8 mouse cellular contexts compared by ENCODE assay signal in genomic region chr17:45432706-45433398, GRCm38 (mm10). TPM values are rescaled to one million over a fixed set of nuclear protein-coding genes. Genes with fewer than 3 reads are reported as not detected.
DNase-seq lines count a peak whose midpoint lies in the region; ATAC-seq and TF ChIP-seq lines count a peak whose summit lies in the region.

No protein-coding gene starts in this region.

- no peak for TF ChIP-seq RAD21 in CH12.LX (IDR thresholded peaks at IDR 0.05; ENCODE audit: low read depth, low read length)

- no peak for TF ChIP-seq POLR2A in CH12.LX (IDR thresholded peaks at IDR 0.05; ENCODE audit: low read depth, low read length)

- H3K27me3 ChIP-seq in heart, embryonic 15.5 days, result no peaks in the 10 kb centered on the region
- H3K27me3 ChIP-seq in CH12.LX (replicated peaks), result no peaks in the 10 kb centered on the region
- H3K27me3 ChIP-seq in embryonic facial prominence, embryonic 10.5 days (replicated peaks; ENCODE audit: low read depth, poor library complexity, severe bottlenecking), result no peaks in the 10 kb centered on the region
- H3K27me3 ChIP-seq in midbrain, embryonic 12.5 days, result no peaks in the 10 kb centered on the region

- no peak for DNase-seq in heart, postnatal 36 days
- no peak for DNase-seq in CH12.LX (ENCODE audit: extremely low read depth)
- no peak for DNase-seq in embryonic facial prominence, embryonic 10.5 days (ENCODE audit: low spot score)
- DNase-seq in cerebellum, postnatal 14 days, result no peak
- no peak for DNase-seq in gastrocnemius, adult 18-20 months (ENCODE audit: low spot score)

- H3K79me2 ChIP-seq in CH12.LX (replicated peaks; ENCODE audit: control insufficient read depth, extremely low read depth, insufficient read depth, poor library complexity, severe bottlenecking), result peaks cover 40% of the 10 kb centered on the region

- H3K9ac ChIP-seq in heart, embryonic 15.5 days, result peak overlapping the region; percentile 86
- peak overlapping the region; percentile 69 for H3K9ac ChIP-seq in CH12.LX (ENCODE audit: insufficient read depth, low read depth)
- H3K9ac ChIP-seq in midbrain, embryonic 12.5 days (replicated peaks), result peak overlapping the region; percentile 83

- TF ChIP-seq EP300 in CH12.LX (IDR thresholded peaks at IDR 0.05; ENCODE audit: low read length), result no peak

- peak overlapping the region; percentile 83 for H3K4me2 ChIP-seq in heart, embryonic 15.5 days
- peak overlapping the region; percentile 97 for H3K4me2 ChIP-seq in CH12.LX (ENCODE audit: insufficient read depth, low read depth, poor library complexity, severe bottlenecking)
- peak overlapping the region; percentile 94 for H3K4me2 ChIP-seq in midbrain, embryonic 12.5 days (replicated peaks)

- peak overlapping the region; percentile 96 for H3K27ac ChIP-seq in heart, embryonic 15.5 days
- peak overlapping the region; percentile 87 for H3K27ac ChIP-seq in CH12.LX (ENCODE audit: insufficient read depth, low read depth)
- H3K27ac ChIP-seq in embryonic facial prominence, embryonic 10.5 days (replicated peaks), result peak overlapping the region; percentile 96
- peak overlapping the region; percentile 95 for H3K27ac ChIP-seq in midbrain, embryonic 12.5 days (replicated peaks)

- peak; percentile 44 for ATAC-seq in heart, embryonic 15.5 days (replicated peaks; ENCODE audit: insufficient number of reproducible peaks, insufficient read depth, low FRiP score, low read depth)
- peak; percentile 9 for ATAC-seq in inflammation-experienced regulatory T-cells, adult 6 months
- ATAC-seq in midbrain, embryonic 12.5 days (ENCODE audit: low FRiP score, low read depth), result peak; percentile 85

- TF ChIP-seq CTCF in CH12.LX (conservative IDR thresholded peaks at IDR 0.05 in 1 of 2, IDR thresholded peaks at IDR 0.05 in 1 of 2; ENCODE audit: low read depth in 2 of 2, low read length in 2 of 2), result no peak

- peaks cover 12% of the 10 kb centered on the region; the same call in 1 of the 2 replicates for H3K36me3 ChIP-seq in heart, embryonic 15.5 days
- peaks cover under 1 to 10% of the 10 kb centered on the region in 2 experiments for H3K36me3 ChIP-seq in CH12.LX (replicated peaks in 1 of 2; ENCODE audit: control insufficient read depth in 1 of 2, insufficient read depth in 1 of 2, low read length in 1 of 2)
- peaks cover 15% of the 10 kb centered on the region for H3K36me3 ChIP-seq in embryonic facial prominence, embryonic 10.5 days (replicated peaks)
- H3K36me3 ChIP-seq in midbrain, embryonic 12.5 days, result no peaks in the 10 kb centered on the region; the same call in 1 of the 2 replicates

- peak overlapping the region; percentile 64 for H3K4me3 ChIP-seq in heart, embryonic 15.5 days
- peak overlapping the region; percentile 72 to 95 (median 87) for H3K4me3 ChIP-seq in CH12.LX (replicated peaks in 1 of 3; ENCODE audit: low read depth in 2 of 3, low read length in 2 of 3, poor library complexity in 1 of 3)
- H3K4me3 ChIP-seq in embryonic facial prominence, embryonic 10.5 days, result peak overlapping the region; percentile 98
- peak overlapping the region; percentile 92 for H3K4me3 ChIP-seq in midbrain, embryonic 12.5 days

- H3K9me3 ChIP-seq in heart, embryonic 15.5 days (replicated peaks), result no peaks in the 10 kb centered on the region
- no peaks in the 10 kb centered on the region for H3K9me3 ChIP-seq in CH12.LX (replicated peaks; ENCODE audit: low read length)
- H3K9me3 ChIP-seq in embryonic facial prominence, embryonic 10.5 days, result no peaks in the 10 kb centered on the region
- no peaks in the 10 kb centered on the region for H3K9me3 ChIP-seq in midbrain, embryonic 12.5 days

- in situ Hi-C loops in CH12.LX (cut with MboI; ENCODE audit: low pct_ligation_motif_present, low pct_unique_long_range_greater_than_20kb, low sequenced_read_pairs), result no loop called here

- WGBS in heart, embryonic 15.5 days, result under 1% methylated on average over 62 of the region's 62 CpGs
- 2% methylated on average over 62 of the region's 62 CpGs for WGBS in embryonic facial prominence, embryonic 10.5 days
- 2% methylated on average over 62 of the region's 62 CpGs for WGBS in midbrain, embryonic 12.5 days

- H3K4me1 ChIP-seq in heart, embryonic 15.5 days (replicated peaks), result peaks cover 18% of the 10 kb centered on the region
- peaks cover 3 to 27% of the 10 kb centered on the region in 2 experiments for H3K4me1 ChIP-seq in CH12.LX (ENCODE audit: control insufficient read depth in 1 of 2, insufficient read depth in 2 of 2)
- peaks cover 21% of the 10 kb centered on the region for H3K4me1 ChIP-seq in embryonic facial prominence, embryonic 10.5 days
- peaks cover 20% of the 10 kb centered on the region for H3K4me1 ChIP-seq in midbrain, embryonic 12.5 days

- intact Hi-C loops in heart, postnatal 36 days (cut with DNase I), result no loop called here

- dilution Hi-C loops in CH12.LX (cut with MboI; ENCODE audit: extremely low pct_ligation_motif_present, extremely low pct_unique_long_range_greater_than_20kb, low sequenced_read_pairs), result no loop called here

TF ChIP-seq in CH12.LX, 34 proteins besides CTCF, POLR2A, EP300 and RAD21:
- TF ChIP-seq UBTF (IDR thresholded peaks at IDR 0.05; ENCODE audit: low read depth, low read length) (0 out of 2 replicates have a peak, but pooled peaks have one; percentile 56), IRF4 (IDR thresholded peaks at IDR 0.05; ENCODE audit: low read depth, low read length) (no peak)

RNA-seq across cellular contexts. Expression of gene Cdc5l, which starts 0.7 kb away (rescaled TPM):
- 39.3 and 44.8 TPM in 2 replicates for polyA plus RNA-seq in heart, embryonic 15.5 days (2015; fragmentation: Nextera tagmentation; extraction: Ambion mirVana)
- total RNA-seq in heart, postnatal 36 days (2021), result 10 to 100 TPM; 36.2 to 38.2 TPM
- total RNA-seq in CH12.LX (2012; rRNA removed) (45.2 and 52.6 TPM in 2 replicates), CH12.LX (2014; rRNA removed) (58.9 and 62.4 TPM in 2 replicates)
- polyA plus RNA-seq in CH12.LX (2012; ENCODE audit: insufficient read length, low read depth), result 66.3 and 69.6 TPM in 2 replicates
- 66.7 and 68.9 TPM in 2 replicates for polyA plus RNA-seq in embryonic facial prominence, embryonic 10.5 days (2016; fragmentation: Nextera tagmentation; extraction: Ambion mirVana)
- polyA plus RNA-seq in inflammation-experienced regulatory T-cells, adult 6 months (2017; shearing (Covaris generic)), result 10 to 100 TPM; 64.4 to 73.0 (median 70.3) TPM
- polyA plus RNA-seq in midbrain, embryonic 12.5 days (2016; fragmentation: Nextera tagmentation; extraction: Ambion mirVana), result 74.2 and 76.4 TPM in 2 replicates
- 10 to 100 TPM; 37.2 to 38.9 TPM for total RNA-seq in gastrocnemius, adult 18-20 months (2021)

RNA-seq across cellular contexts. Expression of gene Spats1, which starts 42.4 kb away (rescaled TPM):
- polyA plus RNA-seq in heart, embryonic 15.5 days (2015; fragmentation: Nextera tagmentation; extraction: Ambion mirVana), result 1.3 and 1.6 TPM in 2 replicates
- under 1 TPM in 1 of 2 experiments, not detected in 1; 0.27 TPM for total RNA-seq in heart, postnatal 36 days (2021)
- total RNA-seq in CH12.LX (2012; rRNA removed) (1.0 and 2.5 TPM in 2 replicates), CH12.LX (2014; rRNA removed) (1.7 and 2.7 TPM in 2 replicates)
- 1.9 and 2.5 TPM in 2 replicates for polyA plus RNA-seq in CH12.LX (2012; ENCODE audit: insufficient read length, low read depth)
- polyA plus RNA-seq in embryonic facial prominence, embryonic 10.5 days (2016; fragmentation: Nextera tagmentation; extraction: Ambion mirVana), result 0.39 and 0.55 TPM in 2 replicates
- polyA plus RNA-seq in inflammation-experienced regulatory T-cells, adult 6 months (2017; shearing (Covaris generic)), result 1 to 10 TPM; 1.3 to 2.0 (median 1.7) TPM
- polyA plus RNA-seq in midbrain, embryonic 12.5 days (2016; fragmentation: Nextera tagmentation; extraction: Ambion mirVana), result 0.85 and 1.0 TPM in 2 replicates
- total RNA-seq in gastrocnemius, adult 18-20 months (2021), result not detected

Comparison
In these comparisons a context has a peak if more than half of its experiments do, and no peak if none do; other contexts are left out.
1. ATAC-seq: peak in every context shown above with its lines; median percentile 85 in midbrain, embryonic 12.5 days; 44 in heart, embryonic 15.5 days; 9 in inflammation-experienced regulatory T-cells, adult 6 months.